Mouse (Mus musculus) cerebellum, adult 9-10 months (tissue): ENCODE data around the gene Cfap61.
"Not testable (repeated sequence)": the region's sequence is repeated elsewhere in the genome, so short reads cannot be mapped to it uniquely, and the experiment has no call there.

Experiments used
- DNase-seq: peaks from one replicate; pipeline ENCODE4 v3.0.0; 2022

The Cfap61 gene

DNA sequence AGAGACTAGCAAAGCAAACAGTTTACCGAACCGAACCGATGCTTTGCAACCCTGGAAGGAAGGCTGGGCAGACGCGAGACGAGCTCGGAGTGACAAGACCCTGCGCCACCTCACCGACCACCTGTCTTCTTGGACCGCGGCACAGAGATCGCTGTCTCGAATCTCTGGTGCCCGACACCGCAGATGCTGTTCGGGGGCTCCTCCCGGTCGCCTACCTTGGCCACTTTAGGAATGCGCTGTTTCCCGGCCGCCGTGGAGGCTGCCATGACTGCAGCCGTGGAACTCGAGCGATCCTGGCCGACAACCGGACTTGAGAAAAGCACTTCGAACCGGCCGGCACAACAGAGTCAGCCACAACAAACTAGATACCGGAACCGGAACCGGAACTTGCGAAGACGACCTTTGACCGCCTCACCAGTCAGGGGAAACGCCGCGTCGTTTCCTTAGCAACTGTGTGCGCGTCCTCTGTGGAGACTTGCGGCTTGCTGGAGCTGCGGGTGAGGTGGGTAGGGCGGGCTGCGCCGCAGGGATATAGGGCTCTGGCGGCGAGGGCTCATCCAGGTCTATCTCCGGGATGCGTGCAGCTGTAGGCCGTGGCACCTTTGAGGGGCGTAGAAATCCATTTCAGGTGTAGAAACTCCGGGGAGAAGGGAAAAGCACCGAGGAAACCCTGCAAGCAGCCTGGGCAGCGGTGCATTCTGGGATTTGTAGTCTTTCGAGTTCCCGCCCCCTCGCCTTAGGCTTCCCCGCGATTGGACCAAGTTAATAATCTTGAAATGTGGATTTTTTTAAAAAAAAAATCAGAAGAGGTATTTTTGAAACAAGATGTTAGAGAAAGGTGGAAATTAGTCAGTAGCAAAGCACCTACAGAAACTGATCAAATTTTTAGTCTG is at the start of gene Cfap61, which contains the start of gene Crnkl1:
Gene Cfap61, plus strand, starts transcription at position 446 of the 893 bp plus-strand sequence.
Gene Crnkl1, minus strand, starts transcription at position 676 of the 893 bp plus-strand sequence.
- peak; percentile 93 for DNase-seq

GRCm38 (mm10) chr2:145884913-145885785 is 49.4 kb upstream of the Cfap61 start:
- no peak for DNase-seq

DNA sequence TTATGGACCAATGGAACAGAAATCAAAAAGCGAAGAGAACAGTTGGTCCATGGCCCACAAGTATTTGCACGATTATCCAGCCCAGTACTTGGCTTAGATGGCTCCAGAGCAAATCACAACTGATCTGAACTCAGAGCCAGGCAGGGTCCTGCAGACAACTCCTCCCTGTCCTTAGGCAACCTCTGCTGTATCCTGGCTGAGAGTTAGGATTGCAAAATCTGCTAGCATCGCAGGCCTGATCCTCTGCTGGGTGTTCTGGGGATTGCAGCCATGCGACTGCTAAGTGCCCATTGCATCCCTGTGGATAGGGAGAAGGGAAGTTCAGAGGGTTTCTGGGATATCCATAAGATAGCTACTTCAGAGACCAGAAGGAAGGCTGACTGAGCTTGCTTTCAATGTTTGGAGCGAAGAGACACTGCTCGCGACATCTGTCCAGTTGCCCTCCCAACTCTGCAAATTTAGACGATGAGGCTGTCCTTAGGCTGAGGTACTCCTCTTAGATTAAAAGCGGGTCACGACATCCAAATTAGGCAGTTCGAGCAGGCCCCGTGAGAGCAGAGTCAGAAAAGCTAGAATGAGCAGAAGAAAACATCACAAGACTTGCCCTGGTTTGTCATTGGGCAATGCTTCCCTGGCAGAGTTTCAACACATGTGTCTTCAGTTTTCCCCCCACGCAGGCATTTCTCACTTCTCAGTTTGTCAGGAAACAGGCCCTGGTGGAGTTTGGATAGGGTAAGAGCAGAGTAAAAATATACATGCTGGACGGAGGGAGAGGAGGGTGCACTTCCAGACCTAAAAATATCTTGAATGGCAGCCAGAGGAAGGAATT is 46.4 kb upstream of the Cfap61 start:
- DNase-seq: no peak

GRCm38 (mm10) chr2:145888766-145889480 is 45.7 kb upstream of the Cfap61 start:
- no peak for DNase-seq

DNA sequence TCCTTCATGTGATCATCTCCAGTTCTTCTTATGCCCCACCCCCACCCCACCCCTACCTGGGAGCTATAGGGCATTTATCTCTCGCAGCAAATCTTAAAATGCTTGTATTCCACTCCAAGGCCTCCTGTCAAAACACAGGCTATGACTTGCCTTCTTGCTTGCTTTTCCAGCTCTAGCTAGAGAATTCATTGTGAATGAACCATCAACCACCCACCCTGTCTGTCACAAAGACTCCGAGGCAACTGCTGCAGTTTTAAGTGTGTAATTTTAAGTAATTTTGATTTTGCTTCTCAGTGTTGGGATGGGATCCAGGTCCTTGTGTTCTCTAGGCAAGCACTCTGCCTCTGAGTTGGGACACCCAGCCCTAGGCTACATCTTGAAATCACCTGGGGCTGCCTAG is 44.0 kb upstream of the Cfap61 start:
- no peak for DNase-seq

DNA sequence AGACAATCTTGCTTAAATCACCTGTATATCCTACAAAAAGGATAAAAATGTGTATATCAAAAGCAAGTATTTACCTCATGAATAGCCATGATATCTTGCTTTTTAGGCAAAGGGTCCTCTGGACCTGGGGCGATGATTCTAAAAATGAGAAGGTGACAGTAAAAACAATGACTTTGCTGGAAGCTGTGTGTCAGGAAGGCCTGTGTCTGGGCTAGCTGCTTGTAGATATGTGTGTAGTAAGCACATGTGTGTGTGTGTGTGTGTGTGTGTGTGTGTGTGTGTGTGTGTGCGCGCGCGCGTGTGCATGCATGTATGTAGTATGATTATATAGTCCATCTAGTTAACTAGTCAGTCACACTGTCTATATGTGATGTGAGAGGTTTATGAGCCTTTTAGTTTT is 40.8 kb upstream of the Cfap61 start:
- no peak for DNase-seq

DNA sequence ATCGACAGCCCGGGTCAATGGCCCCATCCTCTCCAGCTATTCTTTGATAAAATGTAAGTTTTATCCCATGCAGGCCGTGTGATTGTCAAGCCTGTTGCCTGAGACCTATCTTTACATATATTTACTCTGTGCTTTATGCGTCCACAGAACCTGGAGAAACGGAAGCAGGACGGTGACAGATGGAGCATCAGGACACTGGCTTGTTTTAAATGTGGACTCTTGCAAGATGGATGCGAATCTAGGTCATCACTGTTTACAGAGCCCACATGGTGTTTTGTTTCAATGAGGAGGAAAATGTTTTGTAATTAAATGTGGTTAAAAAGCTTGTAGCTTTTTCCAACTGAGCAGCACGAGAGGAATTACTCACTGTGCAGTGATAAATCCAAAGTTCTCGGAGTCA is 36.5 kb upstream of the Cfap61 start:
- peak; percentile 89 for DNase-seq

- not testable (repeated sequence) for DNase-seq
These were observed 34.3 kb upstream of the Cfap61 start for GRCm38 (mm10) chr2:145900318-145900717.

DNA sequence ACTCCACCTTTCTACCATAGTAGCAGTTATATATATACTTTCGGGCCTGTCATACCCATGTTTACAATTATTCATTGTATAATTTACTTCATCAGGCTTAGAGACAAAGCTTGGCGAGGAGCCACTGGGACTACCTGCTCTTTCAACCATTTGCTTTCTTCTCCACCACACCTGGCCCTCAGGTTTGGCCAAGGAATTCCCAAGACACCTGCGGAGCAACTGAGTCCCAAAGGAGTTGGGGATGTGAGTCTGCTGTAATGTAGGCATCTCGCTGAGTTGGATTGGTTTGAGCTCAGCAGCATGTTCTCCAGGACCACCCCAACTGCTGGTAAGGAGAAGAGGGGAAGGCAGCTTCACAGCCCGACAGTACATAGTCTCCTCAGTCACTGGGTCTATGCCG is 32.7 kb upstream of the Cfap61 start, which contains the start of gene Naa20:
Gene Naa20, plus strand, starts transcription at position 239 of the 400 bp plus-strand sequence.
- peak; percentile 48 for DNase-seq

GRCm38 (mm10) chr2:145903061-145903901 is 31.3 kb upstream of the Cfap61 start:
- DNase-seq: peak; percentile 91

DNA sequence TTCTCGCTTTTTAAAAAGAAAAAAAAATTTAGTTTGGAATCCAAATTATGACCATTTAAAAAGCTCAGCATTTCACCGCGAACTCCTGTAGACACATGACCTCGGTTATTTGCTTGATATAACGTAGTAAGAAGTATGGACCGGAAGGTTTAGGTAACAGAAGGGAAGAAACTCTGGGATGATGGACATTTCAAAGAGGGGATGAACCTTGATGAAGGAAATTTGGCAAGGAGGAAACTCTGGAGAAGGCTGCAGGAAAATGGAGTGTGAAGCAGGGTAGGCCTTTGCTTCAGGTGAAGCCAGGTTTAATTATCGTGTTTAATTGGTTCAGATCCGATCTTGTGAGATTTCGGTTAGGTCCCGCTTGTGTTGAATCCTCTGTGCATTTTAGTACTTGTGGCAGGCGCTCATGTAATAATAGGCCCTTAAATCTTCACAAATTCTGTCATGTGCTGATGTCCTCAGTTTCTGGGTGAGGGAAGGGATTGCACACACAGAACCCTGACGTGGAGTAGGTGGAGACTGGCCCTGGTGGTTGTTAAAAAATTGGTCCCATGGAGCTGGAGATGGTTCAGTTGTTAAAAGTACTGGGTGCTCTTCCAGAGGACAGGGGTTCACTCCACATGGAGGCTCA is 30.5 kb upstream of the Cfap61 start:
- no peak for DNase-seq

GRCm38 (mm10) chr2:145905156-145905555 is 29.4 kb upstream of the Cfap61 start:
- DNase-seq: no peak

DNA sequence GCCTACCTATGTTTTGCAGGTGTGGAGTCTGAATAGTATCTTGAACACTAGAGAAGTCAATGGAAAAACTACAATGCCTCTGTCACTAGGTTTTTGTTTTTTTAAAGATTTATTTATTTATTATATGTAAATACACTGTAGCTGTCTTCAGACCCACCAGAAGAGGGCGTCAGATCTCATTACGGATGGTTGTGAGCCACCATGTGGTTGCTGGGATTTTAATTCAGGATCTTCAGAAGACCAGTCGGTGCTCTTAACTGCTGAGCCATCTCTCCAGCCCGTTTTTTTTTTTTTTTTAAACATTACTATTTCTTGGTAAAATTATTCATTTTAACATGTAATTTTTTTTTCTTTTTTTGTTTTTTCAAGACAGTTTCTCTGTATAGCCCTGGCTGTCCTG is 28.7 kb upstream of the Cfap61 start:
- DNase-seq: not testable (repeated sequence)

GRCm38 (mm10) chr2:145920941-145921650 is 13.5 kb upstream of the Cfap61 start:
- no peak for DNase-seq

DNA sequence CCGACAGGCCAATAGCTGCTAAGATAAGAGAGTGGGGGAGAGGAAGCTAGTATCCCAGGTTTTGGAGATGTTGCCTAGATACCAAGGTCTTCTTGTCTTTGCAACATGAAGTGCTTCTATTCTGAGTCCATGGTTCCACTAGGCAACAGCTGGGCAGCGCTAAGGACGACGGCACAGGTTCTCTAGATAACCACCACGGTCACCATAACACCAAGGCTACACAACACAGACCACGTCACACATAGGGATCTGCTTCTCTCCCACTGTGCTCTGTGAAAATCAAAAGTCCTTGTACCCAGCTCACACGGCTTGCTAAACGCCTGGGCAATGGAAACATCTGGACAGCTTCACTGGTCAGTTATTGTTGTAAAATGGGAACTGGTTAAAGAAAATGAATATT is 2.4 kb downstream of the Cfap61 start:
- DNase-seq: no peak

- no peak for DNase-seq
These were observed 6.8 kb downstream of the Cfap61 start for GRCm38 (mm10) chr2:145941403-145941802.

DNA sequence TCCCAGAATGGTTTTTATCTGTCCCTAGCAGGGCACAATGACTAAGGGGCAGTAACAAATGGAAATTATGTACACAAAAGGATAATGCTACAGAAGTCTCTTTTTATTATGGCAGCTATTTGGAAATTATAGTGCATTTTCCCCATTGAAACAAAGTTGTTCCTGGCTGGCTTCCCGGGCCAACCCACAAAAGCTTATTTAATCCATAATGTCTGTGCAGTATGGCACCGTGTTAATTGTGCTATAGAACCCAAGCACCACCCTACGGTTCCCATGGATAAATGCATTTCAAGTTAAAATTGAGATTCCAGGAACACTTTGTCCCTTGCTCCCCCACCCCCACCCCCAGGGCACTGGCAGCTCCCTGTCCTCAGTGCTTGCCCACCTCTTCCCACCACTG is 9.7 kb downstream of the Cfap61 start:
- DNase-seq: no peak

DNA sequence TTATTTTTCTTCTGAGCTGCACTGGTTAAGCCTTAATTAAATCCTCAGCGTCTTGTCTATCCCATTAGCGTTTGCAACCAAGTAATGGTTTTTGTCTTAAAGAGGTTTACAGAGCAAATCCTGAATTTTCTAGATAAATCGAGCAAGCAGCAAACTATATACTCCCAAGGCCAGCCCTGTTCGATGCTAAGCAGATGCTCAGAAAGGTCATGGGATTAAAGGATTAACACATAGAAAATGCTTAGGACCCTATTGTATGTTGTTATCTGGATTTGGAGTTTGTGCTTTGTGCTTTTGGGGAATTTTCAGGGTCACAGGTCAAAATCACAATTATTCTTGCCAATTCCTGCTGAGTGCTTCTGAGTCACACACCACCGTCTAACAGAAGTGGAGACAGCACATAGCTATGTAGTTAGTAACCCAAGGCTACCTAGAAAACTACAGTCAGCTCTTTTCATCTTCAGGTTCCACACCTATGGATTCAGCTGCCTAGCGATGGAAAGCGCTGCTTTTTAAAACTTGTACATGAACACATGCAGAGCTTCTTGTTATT is 13.9 kb downstream of the Cfap61 start:
- DNase-seq: no peak

DNA sequence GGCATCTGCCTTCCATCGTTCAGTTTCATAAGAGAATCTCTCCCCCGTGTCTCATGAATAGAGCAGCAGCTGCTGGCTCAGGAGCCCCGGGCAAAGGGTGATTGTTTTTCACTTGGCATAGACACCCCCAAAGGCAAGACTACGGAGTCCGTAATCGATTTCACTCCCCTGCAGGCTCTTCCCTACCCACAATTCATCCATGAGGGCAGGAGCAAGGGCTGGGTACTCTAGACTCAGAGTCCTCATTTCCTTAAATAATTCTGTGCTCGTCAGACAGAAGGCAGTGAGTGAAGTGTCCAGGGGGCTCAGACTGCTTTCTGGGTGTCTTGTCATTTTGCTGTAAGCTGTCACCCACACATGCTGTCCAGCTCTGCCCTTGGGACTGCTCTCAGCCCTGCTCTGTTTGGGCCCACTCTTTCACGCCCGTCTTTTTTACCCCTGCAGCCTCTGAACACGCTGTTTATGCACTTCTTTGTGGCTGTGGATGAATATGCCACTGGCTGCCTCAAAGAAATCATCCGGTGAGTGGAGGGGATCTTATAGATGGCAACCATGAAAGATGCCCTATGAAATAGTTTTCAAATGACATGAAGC is 15.0 kb downstream of the Cfap61 start:
- no peak for DNase-seq
